Mouse (Mus musculus) liver, postnatal 0 days (tissue): ENCODE data around the gene Vezf1. TPM values are rescaled to one million over a fixed set of nuclear protein-coding genes. Genes with fewer than 3 reads are reported as not detected.

Experiments
- ATAC-seq: fragments of 200-750 bp; cut with Nextera tagmentation; 2 replicates; pipeline ENCODE4 v1.8.0; 2017; ENCODE audit warnings: mild to moderate bottlenecking, moderate library complexity
- DNase-seq: peaks from one replicate; pipeline ENCODE4 v3.0.0-alpha.2; 2016
- H3K27ac ChIP-seq: fragments of 300-500 bp; sonication (generic); 2 replicates; pipeline ENCODE4 v1.5.1; 2014; ENCODE audit warnings: antibody characterized with exemption, moderate library complexity, mild to moderate bottlenecking, low read depth
- H3K27me3 ChIP-seq: fragments of 300-500 bp; sonication (generic); 2 replicates; pipeline ENCODE4 v1.6.1; 2014; ENCODE audit warnings: low read length, control low read depth, mixed read lengths; ENCODE audit not compliant: insufficient read depth
- H3K36me3 ChIP-seq: fragments of 300-500 bp; sonication (generic); replicated peaks from 2 replicates; pipeline ENCODE4 v1.6.1; 2014; ENCODE audit warnings: mild to moderate bottlenecking, control low read depth, low read length, moderate library complexity, mixed read lengths; ENCODE audit not compliant: insufficient read depth
- H3K4me1 ChIP-seq: fragments of 300-500 bp; sonication (generic); 2 replicates; pipeline ENCODE4 v1.6.1; 2014; ENCODE audit warnings: antibody characterized with exemption, mild to moderate bottlenecking, control low read depth; ENCODE audit not compliant: insufficient read depth
- H3K4me2 ChIP-seq: fragments of 300-500 bp; sonication (generic); 2 replicates; pipeline ENCODE4 v1.6.1; 2014; ENCODE audit warnings: low read depth, mild to moderate bottlenecking, low read length, moderate library complexity, mixed read lengths
- H3K4me3 ChIP-seq: fragments of 300-500 bp; sonication (generic); 2 replicates; pipeline ENCODE4 v1.5.1; 2014; ENCODE audit warnings: low read depth, low read length
- H3K9ac ChIP-seq: fragments of 300-500 bp; sonication (generic); replicated peaks from 2 replicates; pipeline ENCODE4 v1.6.1; 2014; ENCODE audit warnings: mild to moderate bottlenecking, moderate library complexity
- H3K9me3 ChIP-seq: fragments of 300-500 bp; sonication (generic); 2 replicates; pipeline ENCODE4 v1.6.1; 2016; ENCODE audit warnings: mild to moderate bottlenecking, control low read depth, low read length, mixed read lengths
- CTCF ChIP-seq: sonication (generic); IDR thresholded peaks from 2 replicates; pipeline ENCODE4 v1.5.1; 2016; ENCODE audit warnings: antibody characterized with exemption, low read depth
- EP300 ChIP-seq: IDR thresholded peaks from 2 replicates; pipeline ENCODE4 v1.6.1; 2016; ENCODE audit warnings: antibody characterized with exemption, low read depth, mild to moderate bottlenecking
- WGBS: fragments of 180-500 bp; shearing (Covaris S2); extraction: QIAGEN DNeasy Blood & Tissue Kit; methylation state at CpG from one replicate; pipeline ENCODE4 v1.1.7; 2014; ENCODE audit not compliant: insufficient replicate concordance; 5-methylcytosine and 5-hydroxymethylcytosine counted together
- polyA plus RNA-seq: library from polyadenylated mRNA; unstranded; fragments of >200 nt; fragmentation: Nextera tagmentation; extraction: Ambion mirVana; gene quantifications from 2 replicates; pipeline ENCODE4 v1.2.1, GENCODE M21; 2015

Gene Vezf1
- polyA plus RNA-seq: 6.3 TPM in 2 replicates

GRCm38 (mm10) chr11:88067586-88068410 is at the start of gene Vezf1:
Gene Vezf1, plus strand, starts transcription at chr11:88068279.
- Histone ChIP-seq H3K27ac (peak within 1 kb of the TSS; percentile 92), H3K36me3 (no peaks in the 10 kb centered on the region), H3K4me1 (peaks cover 29% of the 10 kb centered on the region), H3K9me3 (no peaks in the 10 kb centered on the region), H3K27me3 (no peaks in the 10 kb centered on the region), H3K9ac (peak within 1 kb of the TSS; percentile 96), H3K4me3 (peak within 1 kb of the TSS; percentile 98), H3K4me2 (peak within 1 kb of the TSS; percentile 98)
- DNase-seq: peak; percentile 88
- TF ChIP-seq CTCF: no peak
- TF ChIP-seq EP300: no peak
- ATAC-seq: peak; percentile 90
- WGBS: under 1% methylated on average over 32 of the region's 81 CpGs

- Histone ChIP-seq H3K4me2 (no peak overlapping the region), H3K9ac (no peak overlapping the region), H3K27me3 (no peaks in the 10 kb centered on the region), H3K27ac (no peak overlapping the region), H3K36me3 (no peaks in the 10 kb centered on the region), H3K4me3 (no peak overlapping the region), H3K4me1 (no peaks in the 10 kb centered on the region), H3K9me3 (no peaks in the 10 kb centered on the region)
- DNase-seq (no peak), ATAC-seq (no peak)
- 69% methylated on average over 2 of the region's 2 CpGs for WGBS
- TF ChIP-seq EP300 (no peak), CTCF (no peak)
Observed at GRCm38 (mm10) chr11:88023933-88024332, 44.1 kb upstream of the Vezf1 start.

GRCm38 (mm10) chr11:88027391-88028035 is 40.6 kb upstream of the Vezf1 start:
- no peak overlapping the region for H3K4me2 ChIP-seq
- ATAC-seq: no peak
- no peak overlapping the region for H3K4me3 ChIP-seq
- no peaks in the 10 kb centered on the region for H3K27me3 ChIP-seq
- no peaks in the 10 kb centered on the region for H3K9me3 ChIP-seq
- WGBS: 80% methylated on average over 9 of the region's 9 CpGs
- no peaks in the 10 kb centered on the region for H3K4me1 ChIP-seq
- H3K27ac ChIP-seq: no peak overlapping the region
- DNase-seq: no peak
- no peak overlapping the region for H3K9ac ChIP-seq
- TF ChIP-seq CTCF (no peak), EP300 (no peak)
- no peaks in the 10 kb centered on the region for H3K36me3 ChIP-seq

- no peaks in the 10 kb centered on the region for H3K27me3 ChIP-seq
- H3K4me1 ChIP-seq: no peaks in the 10 kb centered on the region
- H3K36me3 ChIP-seq: no peaks in the 10 kb centered on the region
- TF ChIP-seq EP300: no peak
- no peak for TF ChIP-seq CTCF
- H3K9me3 ChIP-seq: no peaks in the 10 kb centered on the region
- 51% methylated on average over 16 of the region's 16 CpGs for WGBS
- no peak overlapping the region for H3K27ac ChIP-seq
- ATAC-seq (no peak), DNase-seq (no peak)
- no peak overlapping the region for H3K4me3 ChIP-seq
- no peak overlapping the region for H3K9ac ChIP-seq
- H3K4me2 ChIP-seq: no peak overlapping the region
Observed at GRCm38 (mm10) chr11:88028193-88028684, 39.8 kb upstream of the Vezf1 start.

- H3K27ac ChIP-seq: no peak overlapping the region
- H3K4me2 ChIP-seq: no peak overlapping the region
- H3K4me3 ChIP-seq: no peak overlapping the region
- no peaks in the 10 kb centered on the region for H3K4me1 ChIP-seq
- H3K27me3 ChIP-seq: no peaks in the 10 kb centered on the region
- no peaks in the 10 kb centered on the region for H3K36me3 ChIP-seq
- WGBS: 73% methylated on average over 7 of the region's 7 CpGs
- H3K9me3 ChIP-seq: no peaks in the 10 kb centered on the region
- TF ChIP-seq EP300: no peak
- TF ChIP-seq CTCF: no peak
- no peak for DNase-seq
- no peak overlapping the region for H3K9ac ChIP-seq
- no peak for ATAC-seq
Observed at GRCm38 (mm10) chr11:88030219-88030618, 37.9 kb upstream of the Vezf1 start.

GRCm38 (mm10) chr11:88030836-88031235 is 37.2 kb upstream of the Vezf1 start:
- Histone ChIP-seq H3K27ac (peak overlapping the region; percentile 22; the same call in 1 of the 2 replicates), H3K9me3 (no peaks in the 10 kb centered on the region), H3K4me2 (no peak overlapping the region), H3K4me1 (no peaks in the 10 kb centered on the region), H3K36me3 (no peaks in the 10 kb centered on the region), H3K4me3 (no peak overlapping the region), H3K9ac (no peak overlapping the region), H3K27me3 (no peaks in the 10 kb centered on the region)
- ATAC-seq (no peak), DNase-seq (no peak)
- WGBS: 61% methylated on average over 2 of the region's 2 CpGs
- TF ChIP-seq EP300 (no peak), CTCF (no peak)
